Mouse (Mus musculus) forebrain, embryonic 12.5 days (tissue): Measurements from ENCODE around the gene Vmn2r96. TPM values are rescaled to one million over a fixed set of nuclear protein-coding genes. Genes with fewer than 3 reads are reported as not detected.
"Not testable (repeated sequence)": the region's sequence is repeated elsewhere in the genome, so short reads cannot be mapped to it uniquely, and the experiment has no call there.

Experiments
- ATAC-seq: fragments of 200-750 bp; cut with Nextera tagmentation; 2 replicates; pipeline ENCODE4 v1.8.0; 2017; ENCODE audit warnings: moderate TSS enrichment; ENCODE audit not compliant: low FRiP score
- H3K27ac ChIP-seq: fragments of 300-500 bp; sonication (generic); 2 replicates; pipeline ENCODE4 v1.5.1; 2016; ENCODE audit warnings: mild to moderate bottlenecking
- H3K27me3 ChIP-seq: fragments of 300-500 bp; sonication (generic); 2 replicates; pipeline ENCODE4 v1.6.1; 2016; ENCODE audit warnings: mild to moderate bottlenecking
- H3K36me3 ChIP-seq: fragments of 300-500 bp; sonication (generic); replicated peaks from 2 replicates; pipeline ENCODE4 v1.6.1; 2016; ENCODE audit warnings: mild to moderate bottlenecking
- H3K4me1 ChIP-seq: fragments of 300-500 bp; sonication (generic); 2 replicates; pipeline ENCODE4 v1.6.1; 2016
- H3K4me2 ChIP-seq: fragments of 300-500 bp; sonication (generic); 2 replicates; pipeline ENCODE4 v1.6.1; 2016; ENCODE audit warnings: mild to moderate bottlenecking, moderate library complexity
- H3K4me3 ChIP-seq: fragments of 300-500 bp; sonication (generic); replicated peaks from 2 replicates; pipeline ENCODE4 v1.5.1; 2016; ENCODE audit warnings: mild to moderate bottlenecking
- H3K9ac ChIP-seq: fragments of 300-500 bp; sonication (generic); 2 replicates; pipeline ENCODE4 v1.6.1; 2016; ENCODE audit warnings: mild to moderate bottlenecking
- H3K9me3 ChIP-seq: fragments of 300-500 bp; sonication (generic); 2 replicates; pipeline ENCODE4 v1.6.1; 2016
- WGBS: fragments of 180-500 bp; shearing (Covaris S2); methylation state at CpG from one replicate; pipeline ENCODE4 v1.1.7; 2016; 5-methylcytosine and 5-hydroxymethylcytosine counted together
- polyA plus RNA-seq: library from polyadenylated mRNA; unstranded; fragments of >200 nt; fragmentation: Nextera tagmentation; extraction: Ambion mirVana; gene quantifications from 2 replicates; pipeline ENCODE4 v1.2.1, GENCODE M21; 2016

Gene Vmn2r96
- polyA plus RNA-seq, result not detected in 2 replicates

DNA sequence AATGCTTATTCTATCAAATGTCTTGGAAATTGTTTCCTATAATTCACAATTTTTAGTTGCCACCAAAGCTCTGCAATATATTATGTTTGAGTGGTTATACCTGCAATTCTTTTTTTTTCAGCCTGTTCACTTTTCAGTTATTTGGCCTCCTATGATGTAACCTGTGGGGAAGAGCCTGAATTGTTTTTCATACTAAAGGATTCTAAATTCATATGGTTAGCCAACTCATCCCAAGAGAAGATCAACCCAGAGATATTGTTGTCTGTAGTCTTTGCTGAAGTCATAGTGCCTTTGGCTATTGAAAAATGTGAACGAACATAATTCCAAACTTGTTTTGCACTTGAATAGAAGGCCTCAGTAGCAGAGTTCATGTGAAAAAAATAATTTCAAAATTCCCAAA is at the start of gene Vmn2r96:
TSS of gene Vmn2r96 (plus strand) at position 301 of the 400 bp plus-strand sequence.
- not testable (repeated sequence) for H3K27ac ChIP-seq, H3K9ac ChIP-seq, H3K4me3 ChIP-seq, H3K9me3 ChIP-seq, H3K4me1 ChIP-seq, H3K4me2 ChIP-seq, H3K36me3 ChIP-seq, H3K27me3 ChIP-seq, ATAC-seq
- 78% methylated on average over 1 of the region's 1 CpGs for WGBS

DNA sequence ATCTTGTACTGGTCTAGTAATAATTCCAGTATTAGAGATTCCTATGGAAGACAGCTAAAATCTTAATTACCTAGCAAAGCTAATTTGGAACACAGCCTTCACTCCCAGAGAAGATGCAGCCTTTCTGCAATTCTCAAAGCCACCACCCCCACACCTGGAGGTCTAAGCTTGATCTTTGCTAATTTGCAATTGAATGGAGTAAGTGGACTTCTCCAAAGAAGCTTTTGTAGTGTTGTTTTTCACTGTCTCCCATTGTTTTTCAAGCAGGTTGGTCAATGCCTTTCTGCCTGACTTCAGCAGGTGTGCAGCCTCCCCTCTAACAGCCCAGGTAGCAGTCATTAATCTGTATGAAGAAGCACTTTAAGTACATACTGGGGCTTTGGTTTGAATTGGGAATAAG is 49.6 kb upstream of the Vmn2r96 start:
- ATAC-seq, result no peak

DNA sequence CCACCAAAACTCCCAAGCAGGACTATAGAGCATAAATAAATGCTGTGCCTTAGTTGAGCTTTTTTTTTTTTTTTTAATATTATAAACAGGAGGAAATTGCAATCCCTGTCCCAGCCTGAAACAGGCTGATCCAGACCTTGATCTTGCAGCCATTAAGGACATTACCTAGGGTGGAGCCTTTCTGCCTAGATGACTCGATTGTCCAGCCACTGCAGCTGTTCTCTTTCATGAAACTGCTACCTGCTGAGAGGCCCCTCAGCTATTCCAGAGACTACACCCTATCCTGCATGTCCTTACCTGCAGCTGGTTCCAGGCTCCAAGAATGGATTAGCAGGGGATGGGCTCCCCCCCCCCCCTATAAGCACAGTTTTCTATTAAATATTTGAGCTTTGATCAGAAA is 49.0 kb upstream of the Vmn2r96 start:
- no peak overlapping the region for H3K9ac ChIP-seq
- H3K27ac ChIP-seq, result no peak overlapping the region
- no peak overlapping the region for H3K4me3 ChIP-seq
- no peak for ATAC-seq
- H3K9me3 ChIP-seq, result peaks cover 14% of the 10 kb centered on the region
- H3K4me1 ChIP-seq, result no peaks in the 10 kb centered on the region
- no peaks in the 10 kb centered on the region for H3K27me3 ChIP-seq
- no peaks in the 10 kb centered on the region for H3K36me3 ChIP-seq
- 80% methylated on average over 1 of the region's 1 CpGs for WGBS
- no peak overlapping the region for H3K4me2 ChIP-seq

More for the DNA sequence above, 49.6 kb upstream of the Vmn2r96 start:
- no peak overlapping the region for H3K27ac ChIP-seq
- H3K36me3 ChIP-seq, result no peaks in the 10 kb centered on the region
- H3K27me3 ChIP-seq, result no peaks in the 10 kb centered on the region
- no peak overlapping the region for H3K9ac ChIP-seq
- H3K4me3 ChIP-seq, result no peak overlapping the region
- no peak overlapping the region for H3K4me2 ChIP-seq
- H3K4me1 ChIP-seq, result no peaks in the 10 kb centered on the region
- H3K9me3 ChIP-seq, result peaks cover 20% of the 10 kb centered on the region

GRCm38 (mm10) chr17:18558212-18559158 is 14.5 kb upstream of the Vmn2r96 start:
- 91% methylated on average over 31 of the region's 31 CpGs for WGBS
- not testable (repeated sequence) for H3K4me1 ChIP-seq, H3K4me3 ChIP-seq, H3K36me3 ChIP-seq, H3K4me2 ChIP-seq, H3K27me3 ChIP-seq, H3K9ac ChIP-seq, ATAC-seq, H3K27ac ChIP-seq
- H3K9me3 ChIP-seq, result peaks cover 63% of the 10 kb centered on the region

DNA sequence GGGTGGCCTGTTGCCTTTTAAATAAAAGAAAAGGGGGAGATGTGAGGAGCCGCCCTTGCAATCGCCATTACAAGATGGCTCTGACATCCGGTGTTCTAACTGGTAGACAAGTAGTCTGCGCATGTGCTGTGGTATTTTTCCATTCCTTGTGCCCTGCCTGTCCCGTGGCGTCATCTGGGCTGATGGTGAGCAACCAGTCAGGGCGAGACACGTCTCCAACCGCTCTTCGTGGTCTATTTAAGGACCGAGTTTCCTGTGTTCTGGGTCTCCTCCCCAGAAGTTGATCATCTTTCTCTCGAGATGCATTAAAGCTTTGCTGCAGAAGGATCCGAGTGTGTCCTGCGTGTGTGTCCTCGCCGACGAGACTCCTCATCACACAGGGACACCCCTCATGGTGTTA is 6.8 kb upstream of the Vmn2r96 start:
- not testable (repeated sequence) for ATAC-seq, H3K4me2 ChIP-seq, H3K4me1 ChIP-seq, H3K9ac ChIP-seq, H3K27ac ChIP-seq, H3K27me3 ChIP-seq, H3K36me3 ChIP-seq, H3K4me3 ChIP-seq
- 92% methylated on average over 17 of the region's 17 CpGs for WGBS
- H3K9me3 ChIP-seq, result peaks cover 29% of the 10 kb centered on the region

DNA sequence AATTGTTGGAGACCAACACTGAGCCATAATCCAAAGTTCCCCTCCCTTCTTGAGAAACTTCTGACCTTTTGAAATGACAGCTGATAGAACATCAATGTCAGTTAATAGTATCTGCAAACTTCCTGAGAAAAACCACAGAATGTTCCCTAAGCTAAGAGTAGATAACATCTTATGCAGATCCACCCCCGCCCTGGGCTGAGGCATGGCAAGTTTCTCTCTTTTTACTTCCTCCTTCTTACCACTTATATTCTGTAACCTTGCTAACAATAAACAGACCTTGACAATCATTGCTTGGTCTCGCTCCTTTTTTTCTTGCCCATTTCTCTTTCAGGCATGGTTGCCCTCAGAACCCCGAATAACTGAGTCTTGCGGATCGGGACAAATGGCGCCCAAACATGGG is 42.2 kb downstream of the Vmn2r96 start:
- H3K4me3 ChIP-seq, H3K36me3 ChIP-seq, H3K27ac ChIP-seq, H3K9ac ChIP-seq, ATAC-seq, H3K27me3 ChIP-seq, H3K4me1 ChIP-seq, H3K4me2 ChIP-seq: not testable (repeated sequence)
- peaks cover 38% of the 10 kb centered on the region for H3K9me3 ChIP-seq
- WGBS, result 87% methylated on average over 6 of the region's 6 CpGs

DNA sequence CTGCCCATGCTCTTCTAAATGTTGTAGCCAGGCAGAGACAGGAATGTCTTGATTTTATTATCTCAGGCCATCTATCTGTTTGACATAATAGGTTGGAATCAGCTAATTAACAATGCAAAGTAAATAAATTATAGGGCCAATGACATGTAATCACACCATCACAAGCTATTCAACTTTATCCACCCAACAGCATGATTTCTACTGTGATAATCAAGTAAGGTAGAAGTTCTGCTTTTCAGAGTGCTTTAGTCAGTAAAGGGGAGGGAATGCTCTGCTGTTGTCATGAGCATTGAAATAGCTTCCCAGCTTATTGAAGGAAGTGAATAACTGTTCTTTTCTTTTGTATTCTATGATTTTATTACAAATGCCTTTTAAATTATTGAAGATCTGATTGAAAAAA is 53.6 kb downstream of the Vmn2r96 start:
- Histone ChIP-seq H3K9ac (no peak overlapping the region), H3K4me1 (no peaks in the 10 kb centered on the region), H3K4me3 (no peak overlapping the region), H3K9me3 (peaks cover 20% of the 10 kb centered on the region; the same call in 1 of the 2 replicates), H3K27ac (no peak overlapping the region), H3K27me3 (no peaks in the 10 kb centered on the region), H3K4me2 (no peak overlapping the region), H3K36me3 (no peaks in the 10 kb centered on the region)
- ATAC-seq, result no peak

Other genes with a start within 250 kb of the Vmn2r96 start
- gene Vmn2r95, start 149.1 kb upstream of the Vmn2r96 start, polyA plus RNA-seq, result not detected in 2 replicates